Mouse (Mus musculus): ENCODE measurements around the gene Scn8a.

DNA sequence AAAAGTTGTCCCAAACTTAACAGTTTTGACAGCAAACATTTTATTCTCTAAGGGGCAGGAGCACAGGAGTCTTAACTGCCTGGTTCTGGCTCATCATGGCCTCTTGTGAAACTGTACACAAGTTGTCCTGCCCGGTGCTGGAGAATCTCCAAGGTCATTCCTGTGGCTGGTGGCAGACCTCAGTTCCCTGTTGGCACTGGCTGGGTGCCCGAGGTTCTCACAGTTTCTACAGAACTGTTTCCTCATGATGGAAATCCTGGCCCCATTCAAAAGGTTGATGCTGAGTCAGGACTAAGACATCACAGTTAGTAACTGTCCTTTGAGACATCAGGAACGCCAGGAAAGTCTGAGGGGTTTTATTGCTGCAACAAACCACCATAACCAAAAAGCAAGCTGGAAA, 217.3 kb downstream of the Scn8a start:
- TF ChIP-seq EP300 (IDR thresholded peaks at IDR 0.05; ENCODE audit: low read depth) (no peak), CTCF (IDR thresholded peaks at IDR 0.05; ENCODE audit: low read depth) (no peak)
